Mouse (Mus musculus) olfactory bulb, adult 2 months (tissue): ENCODE measurements around the gene E130308A19Rik.

Experiments used
- CTCF ChIP-seq: fragments of 200-500 bp; IDR thresholded peaks from 2 replicates; pipeline ENCODE4 v1.5.1; 2012; ENCODE audit warnings: low read depth, mild to moderate bottlenecking, low read length, moderate library complexity; ENCODE audit not compliant: insufficient read depth
- POLR2A ChIP-seq: fragments of 200-500 bp; IDR thresholded peaks from 2 replicates; pipeline ENCODE4 v1.6.1; 2012; ENCODE audit warnings: mild to moderate bottlenecking, low read depth, low read length, moderate library complexity; ENCODE audit not compliant: insufficient read depth

GRCm38 (mm10) chr4:59602704-59603103 is 23.3 kb upstream of the E130308A19Rik start:
- TF ChIP-seq POLR2A: no peak
- TF ChIP-seq CTCF: no peak
